Mouse (Mus musculus) frontal cortex, postnatal 10 days (tissue): Measurements from ENCODE around the gene Zfp217.

Source experiments
- DNase-seq, 2 experiments: peaks; one replicate each; pipeline ENCODE4 v3.0.0; 2022; ENCODE audit warnings: low spot score in 2 of 2, mixed read lengths in 1 of 2

Gene Zfp217

DNA sequence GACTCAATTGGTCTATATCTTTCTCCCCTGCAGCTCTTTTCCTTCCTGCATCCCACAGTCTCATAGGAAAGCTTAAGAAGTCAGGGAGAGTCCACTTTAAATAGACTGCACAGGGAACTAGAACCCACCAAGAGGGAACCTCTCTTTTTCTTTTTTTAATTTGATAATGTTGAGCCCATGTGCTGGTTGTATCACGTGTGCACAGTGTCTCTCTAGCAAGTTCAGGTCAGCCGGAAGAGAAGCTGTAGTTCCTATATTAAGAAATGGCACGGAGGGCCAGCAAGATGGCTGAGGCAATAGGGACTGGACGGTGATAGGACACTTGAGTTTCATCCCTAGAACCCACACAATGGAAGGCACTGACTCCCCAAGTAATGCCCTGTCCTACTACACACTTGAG lies 11.1 kb upstream of the Zfp217 start:
- no peak for DNase-seq

DNA sequence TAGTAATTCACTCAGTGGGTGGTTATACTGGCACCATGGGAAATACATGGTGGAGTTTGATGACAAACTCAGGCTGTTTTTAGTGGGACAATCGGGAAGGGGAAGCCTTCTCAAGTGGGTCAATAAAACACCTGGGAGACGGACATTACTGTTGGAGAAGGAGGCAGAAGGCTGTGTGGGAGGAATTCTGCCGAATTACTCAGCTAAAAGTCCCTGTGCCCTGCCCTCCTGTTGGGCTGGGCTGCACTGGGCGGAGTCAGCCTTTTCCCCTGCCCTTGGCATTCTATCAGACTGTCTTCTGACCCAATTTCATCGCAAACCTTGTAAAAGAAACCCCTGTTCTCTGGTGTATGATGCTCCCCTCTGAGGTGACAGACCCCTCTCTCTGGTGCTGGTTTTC lies 10.3 kb upstream of the Zfp217 start:
- no peak for DNase-seq

DNA sequence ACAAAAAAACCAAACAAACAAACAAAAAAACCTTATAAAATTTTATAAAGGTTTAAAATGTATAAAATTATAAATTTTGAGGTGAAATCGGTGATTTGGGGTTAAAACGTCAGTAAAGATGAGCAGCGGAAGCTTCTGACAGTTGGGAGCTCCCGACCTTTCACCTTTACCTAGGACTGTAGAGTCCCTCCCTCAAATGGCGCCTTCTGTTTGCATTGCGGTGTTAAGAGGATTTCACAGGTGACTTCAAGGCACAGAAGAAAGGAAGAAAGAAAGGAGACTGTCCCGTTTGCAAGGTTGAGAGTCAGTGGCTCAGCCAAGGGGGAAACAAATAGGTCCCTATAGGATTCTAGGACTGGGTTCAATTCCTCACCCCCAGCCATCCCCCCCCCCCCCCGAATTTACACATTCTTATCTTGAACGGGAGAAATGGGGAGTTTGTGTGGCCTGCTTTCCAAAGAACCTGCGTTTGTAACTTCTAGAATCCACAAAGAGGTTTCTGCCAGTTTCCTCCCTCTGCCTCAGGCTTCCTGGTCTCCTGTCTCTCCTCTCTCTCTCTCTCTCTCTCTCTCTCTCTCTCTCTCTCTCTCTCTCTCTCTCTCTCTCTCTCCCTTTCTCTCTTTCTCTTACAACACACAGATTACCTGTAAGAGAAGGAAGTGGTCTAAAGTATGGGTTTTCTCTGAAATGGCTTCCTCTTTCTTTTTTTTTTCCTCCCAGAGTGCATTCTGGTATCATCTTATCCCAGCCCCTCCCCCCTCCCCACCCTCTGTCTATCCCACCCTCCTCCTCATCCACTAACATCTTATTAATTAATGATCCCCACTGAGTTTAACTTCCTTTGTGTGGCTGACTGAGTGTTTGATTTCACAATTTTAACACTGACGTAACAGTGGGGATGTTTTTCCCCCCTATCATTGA lies 9.6 kb upstream of the Zfp217 start:
- no peak for DNase-seq

DNA sequence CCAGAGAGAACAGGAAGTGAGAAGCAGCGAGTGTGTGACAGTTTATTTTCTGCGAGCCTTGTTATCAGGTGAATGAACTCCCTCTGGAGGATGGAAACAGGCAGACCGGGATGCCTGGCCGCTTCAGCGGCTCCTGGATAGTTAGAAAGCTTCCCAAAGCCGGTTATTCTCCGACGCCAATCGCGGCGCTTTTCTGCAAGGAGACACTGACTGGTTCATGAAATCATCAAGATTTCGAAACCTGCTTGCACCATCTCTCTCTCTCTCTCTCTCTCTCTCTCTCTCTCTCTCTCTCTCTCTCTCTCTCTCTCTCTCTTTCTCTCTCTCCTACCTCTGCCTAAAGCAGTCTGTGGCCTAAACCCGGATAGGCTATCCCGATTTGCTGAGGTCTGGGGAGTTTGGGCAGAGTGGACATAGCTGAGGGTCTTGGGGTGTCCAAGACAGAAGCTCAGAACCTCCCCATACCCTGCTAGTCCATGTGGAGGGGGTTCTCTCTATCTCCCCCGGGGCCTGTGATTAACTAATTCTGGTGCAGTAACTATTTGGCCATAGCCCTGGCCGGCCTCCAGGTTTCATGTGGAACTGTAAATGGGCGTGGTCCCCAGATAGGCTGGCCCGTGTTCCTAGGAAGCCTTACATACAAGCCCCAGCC lies 7.3 kb upstream of the Zfp217 start:
- no peak for DNase-seq

DNA sequence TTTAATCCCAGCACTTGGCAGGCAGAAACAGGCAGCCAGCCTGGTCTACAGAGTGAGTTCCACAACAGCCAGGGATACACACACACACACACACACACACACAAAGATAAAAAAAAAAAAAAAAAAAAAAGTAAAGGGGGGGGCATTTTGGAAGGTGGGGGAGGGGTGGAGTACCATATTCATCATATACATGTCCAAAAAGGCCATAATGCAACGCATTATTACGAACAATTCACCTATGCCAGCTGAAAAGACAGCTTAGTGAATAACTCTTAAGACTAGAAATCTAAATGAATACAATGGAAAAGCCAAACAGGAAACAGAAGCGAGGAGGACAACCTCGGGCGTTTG lies 6.8 kb upstream of the Zfp217 start:
- no peak for DNase-seq

DNA sequence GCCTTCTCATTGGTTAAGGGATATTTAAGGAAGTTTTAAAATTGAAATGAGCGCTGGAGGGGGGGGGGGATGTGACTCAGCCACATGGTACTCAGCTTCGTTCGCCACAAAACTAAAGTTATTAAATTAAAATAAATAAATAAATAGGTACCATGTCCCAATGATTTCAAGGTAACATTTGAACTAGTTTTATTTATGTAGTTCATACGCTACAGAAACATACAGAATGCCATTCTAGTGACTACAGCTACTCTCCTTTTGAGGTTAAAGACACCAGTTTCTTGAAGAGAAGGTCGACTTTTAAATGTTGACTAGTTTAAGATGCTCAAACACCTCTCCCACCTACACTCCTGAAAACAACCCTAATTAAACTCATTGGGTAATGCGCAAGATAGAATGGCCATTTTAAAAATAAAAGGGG lies 6.4 kb upstream of the Zfp217 start:
- no peak for DNase-seq

DNA sequence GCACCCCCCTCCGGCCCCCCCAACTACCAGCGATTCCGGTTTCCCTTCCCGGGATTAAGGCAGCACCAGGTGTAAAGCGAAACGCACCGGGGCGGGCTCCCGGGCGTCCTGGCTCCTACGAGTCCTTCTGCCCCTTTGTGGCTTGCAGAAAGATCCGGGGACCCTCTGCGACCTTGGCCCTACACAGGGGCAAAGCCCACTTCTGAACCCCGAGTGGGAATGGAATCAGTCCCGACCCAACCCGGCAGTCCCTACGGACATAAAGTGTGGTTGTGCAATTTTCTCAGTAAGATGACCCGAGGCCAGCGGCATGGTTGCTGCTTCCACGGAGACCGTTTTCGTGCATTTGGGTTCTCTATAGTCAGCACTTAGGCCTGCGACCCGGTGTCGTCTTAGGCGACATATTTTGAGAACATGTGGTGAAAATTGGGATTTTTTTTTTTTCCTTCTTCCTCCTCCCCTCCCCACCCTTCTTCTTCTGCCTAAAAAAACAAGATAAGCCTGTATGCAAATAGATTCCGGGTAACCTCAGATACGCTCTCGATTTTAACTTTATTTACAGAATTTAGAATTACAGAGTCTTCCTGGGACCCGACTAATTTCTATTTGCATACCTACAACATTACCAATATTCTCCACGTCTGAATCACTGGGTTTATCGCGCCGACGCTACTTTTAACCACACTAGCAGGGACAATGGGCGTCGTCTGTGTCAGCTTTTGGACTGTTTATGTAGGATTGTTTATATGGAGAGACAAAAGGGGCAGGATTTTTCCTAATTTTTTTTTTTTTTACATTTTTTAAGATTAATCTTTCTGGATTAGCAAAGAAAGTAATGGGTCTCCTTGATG lies 5.7 kb upstream of the Zfp217 start:
- no peak for DNase-seq

DNA sequence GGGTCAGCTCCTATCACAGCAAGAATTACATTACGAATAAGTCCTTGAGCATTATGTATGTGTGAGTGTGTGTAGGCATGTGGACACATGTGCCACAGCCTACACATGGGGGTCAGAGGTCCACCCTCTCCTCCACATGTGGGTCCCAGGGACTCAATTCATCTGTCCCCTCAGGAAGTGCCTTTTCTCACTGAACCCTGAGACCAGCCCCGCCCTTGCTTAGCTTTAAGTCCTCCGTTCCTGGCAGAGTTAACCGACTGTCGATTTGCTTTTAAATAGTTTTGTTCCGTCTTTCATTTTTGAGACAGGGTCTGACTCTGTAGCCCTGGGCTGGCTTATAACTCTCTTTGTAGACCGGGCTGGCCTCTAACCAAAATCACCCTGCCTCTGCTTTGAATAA lies 5.0 kb upstream of the Zfp217 start:
- DNase-seq: no peak

DNA sequence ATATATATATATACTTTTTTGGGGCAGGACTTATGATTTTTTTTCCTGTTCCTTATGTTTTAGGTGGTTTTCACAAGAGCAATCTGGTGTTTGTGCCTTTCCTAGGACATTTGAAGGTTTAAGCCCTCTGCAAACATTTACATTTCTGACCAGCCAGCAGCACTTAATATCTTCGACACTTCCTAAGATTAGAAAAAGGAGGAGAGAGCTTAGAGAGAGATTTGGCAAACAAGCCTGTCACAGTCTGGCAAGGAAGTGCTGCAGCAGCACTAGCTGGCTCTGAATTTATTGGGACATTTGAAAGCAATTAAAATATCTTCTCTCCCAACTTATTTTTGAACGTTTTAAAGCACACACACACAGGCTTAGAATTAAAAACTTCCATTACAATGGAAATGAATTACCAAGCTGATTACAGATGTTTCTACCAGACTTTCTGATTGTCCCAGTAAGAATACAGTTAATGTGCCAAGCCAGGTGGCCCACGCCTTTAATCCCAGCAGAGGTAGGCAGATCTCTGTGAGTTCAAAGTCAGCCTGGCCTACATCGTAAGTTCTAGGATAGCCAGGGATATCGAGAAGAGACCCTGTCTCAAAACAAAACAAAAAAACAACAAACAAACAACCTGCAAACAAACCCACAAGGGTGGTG lies 4.3 kb upstream of the Zfp217 start:
- DNase-seq: no peak

DNA sequence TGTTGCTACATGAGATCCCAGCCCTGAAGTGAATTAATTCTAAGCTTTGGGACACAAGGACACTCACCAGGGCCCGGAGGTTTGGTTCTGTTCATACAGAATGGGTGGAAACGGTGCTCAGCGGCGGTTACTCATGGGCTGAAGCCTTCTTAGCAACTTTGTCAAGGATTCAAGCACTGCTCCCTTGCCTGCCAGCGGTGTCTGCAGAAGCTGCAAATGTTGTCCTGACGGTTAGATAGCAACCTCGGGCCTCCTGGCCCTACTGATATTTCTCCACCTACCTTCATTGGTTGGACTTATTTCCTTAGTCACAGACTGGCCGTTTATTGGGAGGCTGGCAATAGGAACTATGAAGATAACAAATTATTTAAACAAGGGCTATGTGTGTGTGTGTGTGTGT lies 3.6 kb upstream of the Zfp217 start:
- DNase-seq: no peak

DNA sequence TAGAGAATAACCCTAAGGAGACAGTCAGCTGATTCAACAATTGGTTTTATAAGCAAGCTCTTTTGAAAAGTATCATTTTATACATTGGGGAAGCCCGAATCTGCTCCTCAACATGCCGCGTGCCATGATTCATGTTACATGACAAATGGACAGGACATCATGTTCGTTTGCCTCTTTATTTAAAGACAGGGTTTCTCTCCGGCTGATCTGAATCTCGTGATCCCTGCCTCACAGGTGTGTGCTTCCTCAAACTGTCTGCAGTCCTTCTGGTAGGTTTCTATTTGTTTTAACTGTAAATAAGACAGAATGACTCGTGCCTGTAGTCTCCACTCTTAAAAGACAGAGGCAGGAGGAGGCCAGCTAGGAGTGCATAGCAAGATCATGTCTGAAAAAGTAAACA lies 925 bp upstream of the Zfp217 start:
- no peak for DNase-seq

DNA sequence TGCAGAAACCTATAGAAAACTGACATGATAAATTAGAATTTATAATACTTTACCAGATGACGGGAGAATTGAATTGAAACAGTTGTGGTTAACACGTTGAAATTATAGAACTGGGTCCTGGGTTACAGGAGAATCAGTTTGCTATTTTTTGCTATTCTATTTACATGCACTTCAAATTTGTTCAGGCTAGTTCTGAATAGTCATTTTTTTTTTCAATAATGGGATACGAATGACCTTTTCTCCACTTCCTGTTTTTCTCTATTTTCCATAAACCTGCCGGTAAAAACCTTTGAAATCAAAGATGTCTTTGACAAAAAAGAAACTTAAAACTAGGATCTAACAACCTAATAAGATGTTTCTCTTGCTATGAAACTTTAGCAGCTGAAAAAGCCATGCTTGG lies 733 bp downstream of the Zfp217 start:
- DNase-seq: no peak

DNA sequence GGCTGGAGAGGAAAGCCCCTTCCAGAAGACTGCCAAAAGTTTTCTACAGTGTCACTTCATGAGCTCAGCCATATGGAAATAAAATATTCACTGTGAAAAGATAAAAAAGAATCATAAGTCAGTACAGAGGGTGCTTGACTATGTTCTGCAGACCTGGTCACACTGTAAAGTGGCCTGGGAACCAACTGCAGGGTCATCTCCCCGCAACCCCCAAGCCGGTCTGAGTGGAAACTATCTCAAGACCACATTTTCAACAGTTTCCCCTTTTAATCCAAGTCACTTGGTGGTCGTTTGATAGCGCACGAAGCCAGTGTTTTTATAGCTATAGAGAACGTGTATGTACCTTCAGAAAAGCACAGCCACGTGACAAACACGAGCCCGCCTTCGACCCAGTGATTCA lies 3.6 kb downstream of the Zfp217 start:
- no peak for DNase-seq

DNA sequence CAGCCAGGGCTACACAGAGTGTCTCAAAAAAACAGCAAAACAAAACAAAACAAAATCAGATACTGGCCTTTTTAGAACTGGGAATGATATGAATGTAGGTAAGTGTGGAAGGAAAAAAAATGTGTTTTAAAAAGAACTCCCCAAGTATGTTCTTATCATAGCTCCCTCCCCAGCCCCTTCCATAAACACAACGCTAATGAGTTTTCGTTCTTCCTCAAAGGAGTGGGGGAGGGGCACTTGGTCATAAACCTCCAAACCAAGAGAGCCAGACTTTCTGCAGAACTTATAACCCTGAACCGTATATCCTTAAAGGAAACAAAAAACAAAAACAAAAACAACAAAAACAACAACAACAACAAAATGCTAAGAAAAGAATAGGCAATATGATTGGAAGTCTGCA lies 4.0 kb downstream of the Zfp217 start:
- DNase-seq: no peak

DNA sequence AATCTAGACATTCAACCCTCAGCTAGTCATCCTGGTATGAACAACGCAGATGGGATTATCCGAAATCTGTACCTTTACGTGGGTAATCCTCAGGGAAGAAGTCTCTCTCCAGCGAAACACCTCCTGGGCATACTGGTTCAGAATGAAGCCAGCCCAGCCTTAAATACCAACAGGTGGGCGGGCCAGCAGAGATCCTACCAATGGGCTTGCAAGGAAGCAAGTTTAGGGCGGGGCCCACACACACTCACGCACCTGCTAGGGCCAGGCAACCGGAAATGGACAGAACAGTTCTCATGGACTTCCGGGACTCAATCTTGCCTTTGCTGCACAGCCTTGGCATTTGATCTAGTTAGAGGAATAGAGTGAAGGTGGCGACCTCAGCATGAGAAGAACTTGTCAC lies 5.4 kb downstream of the Zfp217 start:
- no peak for DNase-seq

DNA sequence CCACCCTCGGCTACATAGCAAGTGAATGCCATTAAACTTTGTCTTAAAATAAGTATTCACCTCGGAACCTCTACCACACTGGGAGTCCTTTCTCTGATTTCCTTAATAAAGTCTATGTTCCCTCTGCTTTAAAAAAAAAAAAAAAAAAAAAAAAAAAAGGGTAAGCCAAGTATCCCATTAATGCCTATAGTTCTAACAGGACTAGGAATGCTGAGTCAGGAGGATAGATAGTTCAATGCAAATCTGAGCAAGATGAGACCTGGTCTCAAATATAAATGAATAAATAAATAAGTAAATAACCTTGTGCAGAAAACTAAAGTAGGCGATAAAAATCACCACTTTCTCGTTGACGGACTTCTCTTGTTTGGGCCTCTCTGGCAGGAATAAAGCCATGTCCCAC lies 6.4 kb downstream of the Zfp217 start:
- DNase-seq: no peak

DNA sequence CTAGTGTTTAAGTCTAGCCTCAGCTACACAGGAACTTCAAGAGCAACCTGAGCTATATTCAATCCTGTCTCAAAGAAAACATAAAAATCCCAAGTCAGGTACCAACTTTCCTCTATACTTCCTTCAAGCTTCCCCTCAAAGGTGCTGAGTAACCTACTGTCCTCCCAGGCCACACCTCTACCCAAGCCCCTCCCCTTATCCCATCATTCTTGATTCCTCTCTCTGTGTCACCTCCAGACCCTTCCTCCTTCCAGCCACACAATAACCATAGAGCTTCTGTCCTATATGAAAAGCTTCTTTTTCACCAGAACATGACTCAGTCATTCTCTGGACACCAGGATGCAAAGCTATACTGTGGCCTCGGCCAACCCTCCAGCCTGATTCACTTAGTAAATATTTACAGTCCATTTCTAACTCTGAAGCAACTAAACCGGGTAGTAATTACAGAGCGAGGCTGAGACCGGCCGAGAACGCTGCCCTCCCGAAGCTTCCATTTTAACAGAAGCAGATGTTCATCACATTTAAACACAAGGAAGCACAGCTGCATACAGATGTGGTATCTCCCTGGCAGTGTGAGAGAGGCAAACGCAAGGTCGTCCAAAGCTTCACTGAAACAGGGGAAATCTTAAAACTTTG lies 8.4 kb downstream of the Zfp217 start:
- no peak for DNase-seq

DNA sequence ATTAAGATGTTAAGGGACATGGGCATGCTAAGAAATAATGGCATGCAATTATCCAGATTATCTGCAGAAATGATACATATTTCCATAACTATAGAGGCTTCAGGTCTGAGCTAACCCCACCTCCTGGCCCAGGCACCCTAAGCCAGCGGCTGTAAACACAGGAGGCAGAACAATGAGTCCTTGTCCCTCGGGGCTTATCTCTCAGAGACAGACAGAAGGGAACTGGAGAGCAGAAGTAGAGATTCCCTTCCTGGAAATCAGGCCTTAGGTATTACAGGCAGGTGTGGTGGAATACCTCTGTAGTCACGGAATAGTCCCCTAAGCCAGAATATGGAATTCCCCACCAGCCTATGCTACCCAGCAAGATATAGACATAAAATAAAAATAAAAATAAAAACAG lies 11.0 kb downstream of the Zfp217 start:
- no peak for DNase-seq

DNA sequence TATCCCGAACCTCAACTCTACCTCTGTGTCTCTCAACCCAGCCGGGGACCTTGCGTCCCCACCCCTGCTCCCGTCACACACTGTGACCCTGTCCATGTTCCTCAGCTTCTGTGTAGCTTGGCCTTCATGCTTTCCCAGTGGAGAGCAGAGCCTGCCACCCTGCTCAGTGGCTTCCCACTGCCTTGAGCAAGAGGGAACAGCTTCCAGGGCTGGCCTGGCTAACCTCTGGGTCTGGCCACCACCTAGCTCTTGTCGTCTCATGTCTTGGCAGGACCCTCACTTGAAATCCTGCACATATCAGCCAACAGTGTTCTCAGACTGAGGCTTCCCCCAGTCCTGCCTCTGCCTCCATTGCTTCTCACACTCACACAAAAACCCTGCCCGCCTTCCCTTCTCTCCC lies 12.1 kb downstream of the Zfp217 start:
- no peak for DNase-seq

DNA sequence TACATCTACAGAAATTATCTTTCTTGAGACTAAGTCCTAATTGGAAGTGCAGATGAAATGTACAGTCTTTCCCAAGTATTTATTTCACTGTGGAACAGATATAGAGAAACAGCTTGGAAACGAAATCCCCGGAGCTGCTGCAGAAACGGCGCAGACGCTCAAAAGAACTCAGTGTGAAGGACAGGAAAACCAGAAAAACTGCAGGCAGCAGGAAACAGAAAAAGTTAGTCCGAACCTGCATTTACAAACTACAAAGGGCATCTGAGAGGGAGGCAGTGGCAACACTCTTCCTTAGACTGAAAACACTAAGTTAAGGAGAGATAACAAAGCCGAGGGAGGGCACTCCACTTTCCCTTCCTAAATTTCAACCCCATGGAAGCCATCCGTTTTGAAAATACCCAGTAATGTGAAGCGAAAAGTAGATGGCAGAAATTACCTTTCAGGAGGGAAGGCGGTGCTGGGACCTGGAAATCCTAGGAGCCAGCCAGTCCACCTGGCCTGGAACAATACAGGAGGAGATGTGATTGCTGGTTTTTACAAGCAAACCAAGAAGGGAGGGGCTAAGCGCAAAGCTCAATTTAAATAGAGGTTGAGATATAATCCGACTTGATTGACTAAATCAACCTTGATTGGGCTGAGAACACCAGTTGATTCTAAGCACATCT lies 13.7 kb downstream of the Zfp217 start:
- DNase-seq: no peak
